Mouse (Mus musculus) megakaryocyte, adult 5-6 weeks (primary cell): ENCODE measurements at regions not wholly inside any gene's neighbourhood (a gene's known extent, or its start where the extent isn't known, plus 50 kb on each side); places are given as distances from the start of the nearest gene placed in this dataset.

Experiments
- ATAC-seq: 2 replicates; pipeline ENCODE4 v1.8.0; 2016; ENCODE audit warnings: mild to moderate bottlenecking, inconsistent platforms; ENCODE audit not compliant: poor library complexity, severe bottlenecking

DNA sequence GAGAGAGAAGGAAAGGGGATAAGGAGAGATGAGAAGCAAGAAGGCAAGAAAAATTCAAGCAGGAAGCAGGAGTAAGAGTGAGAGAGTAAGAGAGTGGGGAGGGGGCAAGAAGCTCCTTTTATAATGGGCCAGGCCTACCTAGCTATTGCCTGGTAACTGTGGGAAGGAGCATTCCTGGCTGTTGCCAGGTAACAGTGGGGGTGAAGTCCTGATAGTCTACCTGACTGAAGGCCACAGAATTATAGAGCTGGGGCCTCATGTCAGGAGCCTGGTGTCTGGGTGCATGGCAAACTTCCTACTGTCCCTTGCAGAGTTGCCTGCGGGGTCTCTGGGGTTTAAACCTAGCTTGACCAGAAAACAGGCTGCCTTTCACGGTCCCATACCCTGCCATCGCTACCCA lies 107.0 kb upstream of the Prep start:
- ATAC-seq, result no peak

DNA sequence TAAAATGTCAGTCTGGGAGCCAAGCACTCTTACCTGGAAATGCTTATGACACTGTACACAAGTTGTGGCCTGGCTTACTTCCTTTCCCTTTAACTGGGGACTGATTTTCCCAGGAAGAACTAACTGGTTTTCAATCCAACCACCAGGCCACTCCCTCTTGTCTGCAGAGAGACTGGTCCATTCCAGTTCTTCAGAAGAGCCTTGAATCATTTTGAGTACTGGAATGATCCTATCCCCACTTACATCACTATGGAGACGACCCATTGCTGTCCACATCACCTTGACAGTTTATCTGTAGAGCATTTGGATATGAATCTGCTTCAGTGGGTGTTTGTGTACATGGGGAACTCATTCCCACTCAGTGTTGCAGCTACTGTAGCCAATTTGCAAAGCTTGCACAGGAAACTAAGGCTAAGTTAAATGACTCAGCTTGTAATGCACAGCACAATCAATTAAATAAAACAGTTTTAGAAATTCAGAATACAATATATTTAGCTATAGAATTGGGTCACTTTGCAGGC lies 121.7 kb upstream of the Prep start:
- ATAC-seq, result no peak

- no peak for ATAC-seq
Observed at GRCm38 (mm10) chr10:44939403-44939802, 127.6 kb upstream of the Prep start.

GRCm38 (mm10) chr10:44936976-44937500 lies 130.0 kb upstream of the Prep start:
- ATAC-seq, result no peak

DNA sequence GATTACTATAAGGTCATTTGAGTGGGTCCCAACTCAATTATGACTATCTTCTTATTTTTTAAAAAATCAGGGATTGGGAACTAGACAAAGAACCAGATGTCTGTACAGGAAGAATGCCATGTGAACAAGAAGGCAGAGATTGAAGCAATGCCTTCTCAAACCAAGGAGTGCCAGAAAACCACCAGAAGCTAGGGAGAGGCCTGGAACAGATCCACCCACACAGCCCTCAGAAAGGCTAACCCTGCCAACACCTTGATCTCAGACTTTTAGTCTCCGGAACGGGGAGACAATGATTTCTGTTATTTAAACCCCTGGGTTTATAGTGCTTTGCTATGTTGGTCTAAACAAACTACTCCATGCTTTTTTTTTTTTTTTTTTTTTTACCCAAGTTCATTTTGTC lies 136.2 kb upstream of the Prep start:
- no peak for ATAC-seq

DNA sequence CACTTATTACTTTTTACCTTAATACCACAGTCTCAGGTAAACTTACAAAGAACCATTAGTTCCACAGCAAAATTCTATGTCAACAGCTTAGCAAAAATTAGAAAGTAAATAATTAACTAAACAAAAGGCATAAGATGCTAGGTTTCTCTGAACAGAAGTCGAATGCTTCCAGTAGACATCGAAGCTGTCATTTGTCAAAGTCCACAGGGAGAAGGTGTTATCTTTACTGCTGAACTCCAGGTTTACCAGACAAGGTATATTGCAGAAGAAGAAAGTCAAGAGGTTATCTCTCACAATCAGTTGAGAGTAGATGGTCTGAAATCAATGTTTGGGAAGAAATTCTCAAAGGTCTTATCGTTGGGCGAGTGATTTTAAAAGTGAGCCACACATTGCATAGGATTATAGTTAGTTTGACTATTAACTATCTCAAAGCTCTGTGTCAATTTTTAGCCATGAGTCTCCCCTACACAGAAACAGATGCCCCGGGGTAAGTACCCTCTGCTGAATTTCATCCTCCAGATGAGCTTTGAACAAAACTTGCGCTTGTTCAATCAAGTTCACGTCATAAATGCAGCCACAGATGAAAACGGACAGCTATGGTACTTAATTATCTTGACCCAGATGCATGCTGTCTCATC lies 153.1 kb upstream of the Prep start:
- ATAC-seq, result no peak

- ATAC-seq, result no peak
Observed at GRCm38 (mm10) chr10:44904520-44904919, 162.5 kb upstream of the Prep start.

- ATAC-seq, result no peak
Observed at GRCm38 (mm10) chr10:44901203-44901602, 165.8 kb upstream of the Prep start.

GRCm38 (mm10) chr10:44892124-44892523 lies 174.9 kb upstream of the Prep start:
- ATAC-seq, result no peak

GRCm38 (mm10) chr10:44887081-44887683 lies 179.8 kb upstream of the Prep start:
- ATAC-seq, result no peak

- ATAC-seq, result no peak
Observed at GRCm38 (mm10) chr10:44881967-44882366, 185.0 kb upstream of the Prep start.

DNA sequence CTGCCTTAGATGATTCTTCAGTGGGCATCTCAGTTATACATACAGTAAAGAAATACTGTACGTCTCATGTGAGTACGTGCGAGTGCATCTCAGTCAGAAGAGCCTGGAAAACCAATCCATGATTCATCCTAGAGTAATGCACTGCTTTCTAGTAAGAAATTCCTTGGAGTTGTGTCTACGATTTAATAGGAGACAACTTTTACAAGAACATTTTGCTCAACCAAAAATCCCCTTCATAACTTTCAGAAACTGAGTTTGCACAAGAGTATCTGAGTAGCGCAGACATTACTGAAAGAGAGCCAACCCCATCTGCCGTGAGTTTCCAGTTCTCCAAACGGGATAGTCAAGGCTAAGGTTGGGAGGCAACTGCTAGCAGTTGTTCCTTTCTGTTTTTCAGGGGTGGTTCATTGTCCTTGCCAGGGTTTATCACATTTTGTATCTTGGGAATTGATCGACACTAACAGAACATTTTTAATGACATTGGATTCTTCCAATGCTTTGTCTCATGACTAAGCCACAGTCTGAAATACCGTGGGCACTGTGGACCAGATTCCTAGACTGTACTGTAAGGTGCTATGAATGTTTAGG lies 189.8 kb upstream of the Prep start:
- no peak for ATAC-seq

GRCm38 (mm10) chr10:44873642-44874285 lies 193.2 kb upstream of the Prep start:
- no peak for ATAC-seq

DNA sequence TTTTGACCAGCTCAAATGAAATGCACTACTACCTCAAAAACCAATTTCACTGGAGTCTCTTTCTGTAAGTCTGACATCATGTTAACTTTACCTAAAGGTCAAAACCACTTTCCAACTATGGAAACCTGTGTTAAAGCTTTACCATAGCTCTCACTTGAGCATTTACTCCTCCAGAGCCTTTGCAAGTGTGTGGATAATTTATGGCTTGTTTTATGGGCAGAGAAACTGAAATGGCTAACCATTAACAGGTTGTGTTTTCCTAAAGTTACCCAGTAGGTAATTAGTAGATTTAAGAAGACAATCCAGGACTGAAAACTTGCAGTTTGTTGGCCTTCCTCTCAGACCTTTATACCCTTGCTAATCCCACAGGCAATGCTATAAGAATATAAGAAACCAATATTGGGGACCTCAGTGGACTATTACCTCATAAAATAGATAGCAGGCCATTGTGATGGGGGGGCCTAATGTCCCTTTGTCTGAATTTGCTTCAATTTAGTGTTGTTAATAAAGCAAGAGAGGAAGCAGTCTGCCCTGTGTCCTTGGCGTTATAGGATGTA lies 202.7 kb upstream of the Prep start:
- no peak for ATAC-seq

GRCm38 (mm10) chr10:44862360-44862674 lies 204.7 kb upstream of the Prep start:
- ATAC-seq, result no peak

DNA sequence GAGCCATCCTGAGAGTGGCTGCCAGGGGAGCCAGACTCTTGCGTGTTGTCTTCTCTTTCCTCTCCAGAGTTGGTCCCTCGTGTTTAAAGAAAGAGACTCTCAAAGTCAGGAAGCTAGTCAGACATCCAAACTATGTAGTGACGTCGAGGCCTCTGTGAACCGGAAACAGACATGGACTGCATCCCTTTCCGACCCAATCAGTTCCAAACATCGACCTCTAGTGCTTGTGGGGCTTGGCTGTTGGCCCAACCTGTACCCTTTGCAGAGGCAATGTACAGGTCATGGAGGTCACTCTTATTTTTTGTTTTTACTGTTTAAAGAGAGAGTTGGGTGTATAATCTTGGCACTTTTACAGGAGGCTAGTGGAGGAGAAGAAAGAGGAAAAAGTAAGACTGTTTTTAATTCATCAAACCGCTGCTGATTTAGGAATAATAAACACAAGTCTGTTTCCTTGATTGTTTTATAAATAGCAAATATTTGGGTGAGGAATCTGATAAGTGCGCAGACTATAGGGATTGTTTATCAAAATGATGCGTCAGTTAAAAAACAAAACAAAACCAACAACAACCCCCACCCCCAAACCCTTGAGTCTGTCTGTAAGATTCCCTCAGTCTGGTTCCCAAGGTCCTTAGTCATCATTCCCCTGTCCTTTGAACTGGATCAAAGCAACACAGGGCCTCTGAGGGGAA lies 205.2 kb upstream of the Prep start:
- no peak for ATAC-seq

- ATAC-seq, result no peak
Observed at GRCm38 (mm10) chr10:44857444-44857843, 209.6 kb upstream of the Prep start.

DNA sequence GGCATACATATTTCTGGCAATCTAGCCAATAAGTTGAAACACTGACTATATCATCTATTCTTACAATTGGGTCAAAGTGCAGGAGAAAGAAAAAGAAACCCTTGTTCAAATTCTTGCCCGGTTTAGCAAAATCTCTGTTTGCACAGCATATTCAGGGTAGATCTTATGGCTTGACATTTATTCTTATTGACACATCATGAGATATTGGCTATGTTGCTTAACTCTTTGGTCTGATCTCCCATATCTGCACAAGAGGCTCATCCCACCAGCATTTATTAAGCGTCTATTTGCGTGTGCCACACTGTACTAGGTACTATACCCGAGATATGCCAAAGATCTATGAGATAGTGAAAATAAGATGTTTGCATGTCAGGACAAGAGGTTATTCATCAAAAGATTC lies 212.9 kb upstream of the Prep start:
- ATAC-seq, result no peak

- ATAC-seq, result no peak
Observed at GRCm38 (mm10) chr10:44849016-44849415, 218.0 kb upstream of the Prep start.

DNA sequence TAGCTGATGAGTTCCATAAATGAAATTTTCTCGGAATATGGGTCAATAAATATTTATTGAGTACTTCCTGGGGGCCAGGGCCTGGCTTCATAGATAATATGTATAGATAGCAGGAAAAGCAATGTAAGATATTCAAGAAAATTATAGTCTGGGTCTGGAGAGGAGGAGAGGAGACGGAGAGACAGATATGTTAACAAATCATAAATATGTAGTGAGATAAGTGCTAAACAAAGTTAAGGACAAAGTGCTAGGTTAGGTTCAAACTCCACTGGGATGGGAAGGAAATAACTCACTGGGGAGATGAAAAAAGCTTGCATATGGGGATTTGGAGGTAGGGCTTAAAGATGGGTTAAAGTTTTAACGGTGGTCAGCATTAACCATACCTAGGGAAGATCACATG lies 220.2 kb upstream of the Prep start:
- ATAC-seq, result no peak

GRCm38 (mm10) chr10:44846149-44846548 lies 220.9 kb upstream of the Prep start:
- no peak for ATAC-seq
